Mouse (Mus musculus) erythroblast, embryonic 14.5 days (primary cell): ENCODE data around the gene Rab3b.

Experiments used
- GATA1 ChIP-seq: IDR thresholded peaks from 2 replicates; pipeline ENCODE4 v1.6.1; 2012; ENCODE audit warnings: low read length, inconsistent platforms, mixed read lengths
- TAL1 ChIP-seq: IDR thresholded peaks from 3 replicates; pipeline ENCODE4 v1.6.1; 2012; ENCODE audit warnings: low read length, inconsistent platforms, mixed read lengths

GRCm38 (mm10) chr4:108845824-108846569 is 32.9 kb upstream of the Rab3b start:
- no peak for TF ChIP-seq GATA1
- TF ChIP-seq TAL1, result no peak
